ENCODE assay signal across 8 mouse cellular contexts in genomic region chr19:4625829-4626535, GRCm38 (mm10). TPM values are rescaled to one million over a fixed set of nuclear protein-coding genes. Genes with fewer than 3 reads are reported as not detected.
DNase-seq lines count a peak whose midpoint lies in the region; ATAC-seq and TF ChIP-seq lines count a peak whose summit lies in the region.

No protein-coding gene starts in this region.

- TF ChIP-seq CTCF in heart, postnatal 0 days (IDR thresholded peaks at IDR 0.05; ENCODE audit: low read depth), result no peak
- 0 out of 2 replicates have a peak, but pooled peaks have one; percentile 12 for TF ChIP-seq CTCF in liver, embryonic 14.5 days (IDR thresholded peaks at IDR 0.05; ENCODE audit: low read depth)

- peaks cover 14% of the 10 kb centered on the region for H3K4me1 ChIP-seq in heart, postnatal 0 days (ENCODE audit: control insufficient read depth, insufficient read depth)
- H3K4me1 ChIP-seq in ES-E14 (ENCODE audit: control insufficient read depth in 2 of 2, insufficient read depth in 2 of 2, low read length in 2 of 2, poor library complexity in 1 of 2), result peaks cover 0 to 6% of the 10 kb centered on the region in 2 experiments; a peak in 1 of 4 replicates
- H3K4me1 ChIP-seq in forebrain, embryonic 10.5 days, result peaks cover 55% of the 10 kb centered on the region
- H3K4me1 ChIP-seq in liver, embryonic 14.5 days (replicated peaks; ENCODE audit: control insufficient read depth in 2 of 2, insufficient read depth in 2 of 2, low read length in 1 of 2), result peaks cover 5 to 17% of the 10 kb centered on the region in 2 experiments; a peak in 3 of 4 replicates

- WGBS in heart, postnatal 0 days, result under 1% methylated on average over 35 of the region's 35 CpGs
- WGBS in forebrain, embryonic 10.5 days, result 3% methylated on average over 35 of the region's 35 CpGs
- WGBS in liver, embryonic 14.5 days (ENCODE audit: insufficient replicate concordance), result under 1% methylated on average over 35 of the region's 35 CpGs

- peak; percentile 61 for ATAC-seq in heart, postnatal 0 days (ENCODE audit: insufficient read depth, low read depth)
- ATAC-seq in liver, embryonic 14.5 days (ENCODE audit: insufficient read depth), result peak; percentile 73

- no peak for TF ChIP-seq EP300 in heart, postnatal 0 days (IDR thresholded peaks at IDR 0.05; ENCODE audit: low read depth)
- TF ChIP-seq EP300 in liver, embryonic 14.5 days (IDR thresholded peaks at IDR 0.05; ENCODE audit: low read depth), result no peak

- no peaks in the 10 kb centered on the region for H3K27me3 ChIP-seq in heart, postnatal 0 days (ENCODE audit: control insufficient read depth, insufficient read depth, low read length)
- no peaks in the 10 kb centered on the region for H3K27me3 ChIP-seq in forebrain, embryonic 10.5 days (ENCODE audit: poor library complexity, severe bottlenecking)
- no peaks in the 10 kb centered on the region for H3K27me3 ChIP-seq in liver, embryonic 14.5 days (ENCODE audit: control insufficient read depth, insufficient read depth, low read length)

- intact Hi-C loops in heart, postnatal 14 days (cut with DNase I), result loop anchor here (2.0 to 5.0 kb wide), 4 partner anchors 226 to 376 kb away; partner anchors contain the start of genes Bbs1 and Mrpl11

- no peaks in the 10 kb centered on the region for H3K9me3 ChIP-seq in heart, postnatal 0 days (replicated peaks; ENCODE audit: control insufficient read depth, low read length)
- H3K9me3 ChIP-seq in ES-E14 (ENCODE audit: control insufficient read depth, insufficient read depth, low read depth, low read length), result no peaks in the 10 kb centered on the region
- H3K9me3 ChIP-seq in forebrain, embryonic 10.5 days, result no peaks in the 10 kb centered on the region
- H3K9me3 ChIP-seq in liver, embryonic 14.5 days (ENCODE audit: control insufficient read depth, low read length), result no peaks in the 10 kb centered on the region

- H3K4me3 ChIP-seq in heart, postnatal 0 days (ENCODE audit: low read depth, low read length), result peak overlapping the region; percentile 74
- peak overlapping the region; percentile 96 to 99 for H3K4me3 ChIP-seq in ES-E14 (ENCODE audit: insufficient read depth in 1 of 2, low read depth in 1 of 2, low read length in 2 of 2, poor library complexity in 1 of 2, severe bottlenecking in 1 of 2)
- peak overlapping the region; percentile 87 for H3K4me3 ChIP-seq in forebrain, embryonic 10.5 days
- peak overlapping the region; percentile 81 to 88 for H3K4me3 ChIP-seq in liver, embryonic 14.5 days (ENCODE audit: insufficient read depth in 1 of 2, low read depth in 2 of 2, low read length in 2 of 2)

- DNase-seq in heart, postnatal 0 days (ENCODE audit: low spot score), result no peak
- DNase-seq in heart, postnatal 14 days, result no peak
- no peak for DNase-seq in ES-E14 (ENCODE audit: low read depth, low spot score)
- DNase-seq in forebrain, embryonic 10.5 days (ENCODE audit: extremely low spot score, low spot score), result no peak
- peak in 2 of 3 experiments; percentile 20 to 41 for DNase-seq in liver, embryonic 14.5 days (ENCODE audit: low read depth in 3 of 3, low spot score in 3 of 3)
- no peak for DNase-seq in adrenal gland, adult 2 months
- no peak for DNase-seq in T-cell, adult 2 months (ENCODE audit: low spot score)
- no peak for DNase-seq in frontal cortex, postnatal 36 days (ENCODE audit: low spot score in 2 of 2)

- H3K4me2 ChIP-seq in heart, postnatal 0 days (ENCODE audit: low read depth, low read length), result peak overlapping the region; percentile 100
- H3K4me2 ChIP-seq in liver, embryonic 14.5 days (ENCODE audit: low read depth), result peak overlapping the region; percentile 85

- H3K27ac ChIP-seq in heart, postnatal 0 days (ENCODE audit: low read depth), result peak overlapping the region; percentile 77
- peak overlapping the region; percentile 68 for H3K27ac ChIP-seq in ES-E14 (ENCODE audit: insufficient read depth, low read depth, low read length, poor library complexity, severe bottlenecking)
- peak overlapping the region; percentile 95 for H3K27ac ChIP-seq in forebrain, embryonic 10.5 days
- peak overlapping the region; percentile 72 for H3K27ac ChIP-seq in liver, embryonic 14.5 days

- peaks cover 28% of the 10 kb centered on the region for H3K36me3 ChIP-seq in heart, postnatal 0 days (replicated peaks; ENCODE audit: control insufficient read depth, insufficient read depth, low read length)
- peaks cover 19% of the 10 kb centered on the region for H3K36me3 ChIP-seq in ES-E14 (ENCODE audit: control insufficient read depth, insufficient read depth, low read length, poor library complexity, severe bottlenecking)
- H3K36me3 ChIP-seq in forebrain, embryonic 10.5 days (replicated peaks), result peaks cover 32% of the 10 kb centered on the region
- H3K36me3 ChIP-seq in liver, embryonic 14.5 days (replicated peaks; ENCODE audit: control insufficient read depth, insufficient read depth, low read depth), result no peaks in the 10 kb centered on the region; the same call in none of the 2 replicates

- in situ Hi-C loops in ES-E14 (cut with MboI; ENCODE audit: low sequenced_read_pairs in 2 of 2, unreplicated experiment in 2 of 2), result loop anchor here (25.0 kb wide), 3 partner anchors 111 to 361 kb away; partner anchors contain the start of genes Mrpl11 (in 1 of the 2) and Npas4 (in 1 of the 2)

- peak overlapping the region; percentile 92 for H3K9ac ChIP-seq in heart, postnatal 0 days (replicated peaks; ENCODE audit: low read depth, low read length)
- H3K9ac ChIP-seq in ES-E14 (ENCODE audit: insufficient read depth, low read depth, low read length, poor library complexity, severe bottlenecking), result peak overlapping the region; percentile 98
- H3K9ac ChIP-seq in liver, embryonic 14.5 days (replicated peaks), result peak overlapping the region; percentile 82

TF ChIP-seq in ES-E14, 5 proteins besides CTCF, POLR2A, EP300 and RAD21:
- TF ChIP-seq HCFC1 (IDR thresholded peaks at IDR 0.05; ENCODE audit: borderline replicate concordance, insufficient read depth, low read length), result no peak
- peak; percentile 55 for TF ChIP-seq CHD2 (IDR thresholded peaks at IDR 0.05; ENCODE audit: low read depth, low read length)

RNA-seq across cellular contexts. Expression of gene Rce1, which starts 0.5 kb away (rescaled TPM):
- total RNA-seq in heart, postnatal 0 days (2014; rRNA removed; ENCODE audit: low replicate concordance), result 60.6 and 64.6 TPM in 2 replicates
- 24.8 and 25.6 TPM in 2 replicates for polyA plus RNA-seq in heart, postnatal 0 days (2015; fragmentation: Nextera tagmentation; extraction: Ambion mirVana)
- 10 to 100 TPM; 10.6 to 12.4 TPM for total RNA-seq in heart, postnatal 14 days (2021)
- total RNA-seq in ES-E14 (2012; rRNA removed), result 63.6 and 103 TPM in 2 replicates
- 84.3 and 84.9 TPM in 2 replicates for polyA plus RNA-seq in forebrain, embryonic 10.5 days (2016; fragmentation: Nextera tagmentation; extraction: Ambion mirVana)
- polyA plus RNA-seq in liver, embryonic 14.5 days (2012; rRNA removed), result 20.0 and 26.7 TPM in 2 replicates
- polyA plus RNA-seq in liver, embryonic 14.5 days (2014; fragmentation: Nextera tagmentation; extraction: Ambion mirVana), result 23.6 and 25.2 TPM in 2 replicates
- total RNA-seq in adrenal gland, adult 2 months (2021), result 10 to 100 TPM; 34.8 to 44.2 TPM
- 125 and 141 TPM in 2 replicates for polyA plus RNA-seq in adrenal gland, adult 2 months (2012; rRNA removed)

RNA-seq across cellular contexts. Expression of gene Lrfn4, which starts 10.5 kb away (rescaled TPM):
- 32.2 and 45.8 TPM in 2 replicates for total RNA-seq in heart, postnatal 0 days (2014; rRNA removed; ENCODE audit: low replicate concordance)
- 1.7 and 1.9 TPM in 2 replicates for polyA plus RNA-seq in heart, postnatal 0 days (2015; fragmentation: Nextera tagmentation; extraction: Ambion mirVana)
- total RNA-seq in heart, postnatal 14 days (2021), result 10 to 100 TPM; 10.0 to 11.5 TPM
- total RNA-seq in ES-E14 (2012; rRNA removed), result 22.8 and 33.9 TPM in 2 replicates
- 5.0 and 5.7 TPM in 2 replicates for polyA plus RNA-seq in forebrain, embryonic 10.5 days (2016; fragmentation: Nextera tagmentation; extraction: Ambion mirVana)
- polyA plus RNA-seq in liver, embryonic 14.5 days (2012; rRNA removed), result 2.1 and 2.6 TPM in 2 replicates
- 0.42 and 0.64 TPM in 2 replicates for polyA plus RNA-seq in liver, embryonic 14.5 days (2014; fragmentation: Nextera tagmentation; extraction: Ambion mirVana)
- 1 to 10 TPM; 3.3 to 6.7 TPM for total RNA-seq in adrenal gland, adult 2 months (2021)
- 17.1 and 22.1 TPM in 2 replicates for polyA plus RNA-seq in adrenal gland, adult 2 months (2012; rRNA removed)

Comparison
In these comparisons a context has a peak if more than half of its experiments do, and no peak if none do; other contexts are left out.
1. DNase-seq: peak in liver, embryonic 14.5 days (2 of 3); none in heart, postnatal 0 days (single experiment), heart, postnatal 14 days (0 of 2), ES-E14 (single experiment), forebrain, embryonic 10.5 days (single experiment), adrenal gland, adult 2 months (single experiment), T-cell, adult 2 months (single experiment) and frontal cortex, postnatal 36 days (0 of 2).
2. Peak in every context shown above with its lines, with median percentiles within 50 percentile points of each other: H3K27ac ChIP-seq, H3K4me3 ChIP-seq and H3K9ac ChIP-seq.